Mouse (Mus musculus): ENCODE results near the gene Hgd. TPM values are rescaled to one million over a fixed set of nuclear protein-coding genes. Genes with fewer than 3 reads are reported as not detected.

The Hgd gene
- polyA plus RNA-seq (2015; fragmentation: Nextera tagmentation; extraction: Ambion mirVana), result 2.1 TPM in 2 replicates

DNA sequence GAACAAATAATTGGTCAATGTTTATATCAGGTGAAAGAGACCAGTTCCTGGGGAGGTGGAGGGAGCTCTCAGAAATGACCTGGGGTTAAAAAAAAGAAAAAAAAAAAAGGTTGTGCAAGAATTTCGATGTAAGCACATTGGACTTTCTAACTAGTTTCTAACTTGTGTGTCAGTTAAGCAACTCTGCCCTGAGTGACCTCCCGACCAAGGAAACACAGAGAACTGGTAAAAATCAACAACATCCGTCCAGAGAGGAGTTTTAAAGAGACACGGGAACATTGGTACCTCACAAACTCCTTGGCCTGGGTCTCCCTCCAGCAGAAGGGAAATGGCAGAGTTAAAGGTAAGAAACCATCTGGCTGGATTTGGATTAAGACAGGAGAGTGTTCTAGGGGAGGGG lies at the start of gene Hgd:
Gene Hgd, plus strand, starts transcription at position 160 of the 400 bp plus-strand sequence.
- no peaks in the 10 kb centered on the region for H3K36me3 ChIP-seq (ENCODE audit: control insufficient read depth, insufficient read depth, low read length)
- no peaks in the 10 kb centered on the region for H3K27me3 ChIP-seq (ENCODE audit: control insufficient read depth, insufficient read depth, low read length)
- 48% methylated on average over 4 of the region's 4 CpGs for WGBS
- no peak within 1 kb of the TSS for H3K27ac ChIP-seq (ENCODE audit: low read length)
- no peak within 1 kb of the TSS for H3K9ac ChIP-seq (ENCODE audit: low read length)
- no peaks in the 10 kb centered on the region for H3K9me3 ChIP-seq (replicated peaks; ENCODE audit: control insufficient read depth, low read length)
- H3K4me3 ChIP-seq (replicated peaks; ENCODE audit: low read length), result no peak within 1 kb of the TSS
- ATAC-seq (ENCODE audit: insufficient read depth, low FRiP score), result no peak
- H3K4me2 ChIP-seq (ENCODE audit: low read depth, low read length), result no peak within 1 kb of the TSS
- no peaks in the 10 kb centered on the region for H3K4me1 ChIP-seq (ENCODE audit: control insufficient read depth, insufficient read depth, low read length)

- Histone ChIP-seq H3K4me3 (replicated peaks; ENCODE audit: low read length) (no peak overlapping the region), H3K27me3 (ENCODE audit: control insufficient read depth, insufficient read depth, low read length) (no peaks in the 10 kb centered on the region), H3K9ac (ENCODE audit: low read length) (no peak overlapping the region), H3K36me3 (ENCODE audit: control insufficient read depth, insufficient read depth, low read length) (0 out of 2 replicates have a peak, but pooled peaks cover 2% of the 10 kb centered on the region), H3K4me1 (ENCODE audit: control insufficient read depth, insufficient read depth, low read length) (no peaks in the 10 kb centered on the region), H3K4me2 (ENCODE audit: low read depth, low read length) (no peak overlapping the region), H3K27ac (ENCODE audit: low read length) (no peak overlapping the region), H3K9me3 (replicated peaks; ENCODE audit: control insufficient read depth, low read length) (no peaks in the 10 kb centered on the region)
- WGBS, result 87% methylated on average over 6 of the region's 6 CpGs
- no peak for ATAC-seq (ENCODE audit: insufficient read depth, low FRiP score)
These were observed 49.8 kb upstream of the Hgd start for GRCm38 (mm10) chr16:37530170-37530569.

- no peaks in the 10 kb centered on the region for H3K4me1 ChIP-seq (ENCODE audit: control insufficient read depth, insufficient read depth, low read length)
- no peaks in the 10 kb centered on the region for H3K9me3 ChIP-seq (replicated peaks; ENCODE audit: control insufficient read depth, low read length)
- H3K36me3 ChIP-seq (ENCODE audit: control insufficient read depth, insufficient read depth, low read length), result 0 out of 2 replicates have a peak, but pooled peaks cover 3% of the 10 kb centered on the region
- no peak for ATAC-seq (ENCODE audit: insufficient read depth, low FRiP score)
- H3K4me2 ChIP-seq (ENCODE audit: low read depth, low read length), result no peak overlapping the region
- no peak overlapping the region for H3K27ac ChIP-seq (ENCODE audit: low read length)
- H3K9ac ChIP-seq (ENCODE audit: low read length), result no peak overlapping the region
- 82% methylated on average over 1 of the region's 1 CpGs for WGBS
- H3K27me3 ChIP-seq (ENCODE audit: control insufficient read depth, insufficient read depth, low read length), result no peaks in the 10 kb centered on the region
- no peak overlapping the region for H3K4me3 ChIP-seq (replicated peaks; ENCODE audit: low read length)
These were observed 47.9 kb upstream of the Hgd start for GRCm38 (mm10) chr16:37532046-37532445.

DNA sequence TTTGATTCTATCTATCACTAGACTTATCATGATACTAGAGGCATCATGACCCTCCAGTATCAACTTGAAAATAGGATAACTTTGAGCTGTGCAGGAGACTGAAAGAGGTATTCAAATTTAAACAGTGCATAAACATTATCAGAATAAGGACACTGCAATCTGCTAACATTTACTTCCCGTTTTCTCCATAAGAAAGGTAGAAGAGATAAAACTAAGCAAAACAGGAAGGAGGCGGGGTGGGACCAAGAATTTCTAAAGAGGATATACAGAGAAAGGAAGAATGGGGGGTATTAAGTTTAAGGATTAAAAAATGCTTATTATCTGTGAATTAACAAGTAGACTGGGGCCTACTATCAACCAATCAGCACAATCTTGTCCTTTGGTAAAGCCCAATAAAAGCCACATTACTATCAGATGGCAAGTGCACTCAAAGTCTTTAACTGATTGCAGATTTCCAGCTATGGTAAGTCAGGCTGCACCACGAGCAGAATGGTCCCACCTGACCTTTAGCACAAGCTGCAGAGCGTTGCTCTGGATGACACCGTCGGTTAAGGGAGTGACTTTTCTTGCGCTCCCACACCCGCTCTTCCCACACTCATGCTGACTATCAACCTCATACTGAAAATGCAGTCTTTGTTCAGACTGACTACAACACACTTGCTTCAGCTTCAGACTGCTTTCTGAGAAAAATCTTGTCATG lies 46.4 kb upstream of the Hgd start:
- Histone ChIP-seq H3K4me1 (ENCODE audit: control insufficient read depth, insufficient read depth, low read length) (peaks cover 5% of the 10 kb centered on the region; the same call in 1 of the 2 replicates), H3K9ac (ENCODE audit: low read length) (no peak overlapping the region; the same call in 1 of the 2 replicates), H3K9me3 (replicated peaks; ENCODE audit: control insufficient read depth, low read length) (no peaks in the 10 kb centered on the region), H3K4me3 (replicated peaks; ENCODE audit: low read length) (no peak overlapping the region), H3K4me2 (ENCODE audit: low read depth, low read length) (no peak overlapping the region), H3K36me3 (ENCODE audit: control insufficient read depth, insufficient read depth, low read length) (0 out of 2 replicates have a peak, but pooled peaks cover 3% of the 10 kb centered on the region), H3K27me3 (ENCODE audit: control insufficient read depth, insufficient read depth, low read length) (no peaks in the 10 kb centered on the region), H3K27ac (ENCODE audit: low read length) (no peak overlapping the region)
- no peak for ATAC-seq (ENCODE audit: insufficient read depth, low FRiP score)
- 82% methylated on average over 8 of the region's 8 CpGs for WGBS

DNA sequence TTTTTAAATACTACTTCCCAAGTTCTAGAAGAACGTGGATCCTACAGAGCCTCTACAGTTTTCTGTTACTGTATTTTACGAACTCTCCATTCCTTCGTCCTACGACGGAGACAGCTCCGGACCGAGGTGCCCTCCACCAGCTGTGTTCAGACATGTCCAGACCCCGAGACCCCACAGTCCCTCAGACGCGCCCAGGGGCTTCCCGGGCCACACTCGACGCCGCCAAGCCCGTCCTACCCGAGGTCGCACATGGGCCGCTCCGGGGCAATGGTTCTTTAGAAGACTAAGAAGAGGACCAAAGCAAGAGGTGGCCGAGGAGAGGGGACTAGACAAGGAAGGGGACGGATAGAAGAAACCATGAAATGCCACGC lies 40.7 kb upstream of the Hgd start:
- Histone ChIP-seq H3K4me2 (ENCODE audit: low read depth, low read length) (peak overlapping the region; percentile 72), H3K27ac (ENCODE audit: low read length) (peak overlapping the region; percentile 64), H3K4me1 (ENCODE audit: control insufficient read depth, insufficient read depth, low read length) (peaks cover 10% of the 10 kb centered on the region; the same call in 1 of the 2 replicates), H3K4me3 (replicated peaks; ENCODE audit: low read length) (peak overlapping the region; percentile 78), H3K9ac (ENCODE audit: low read length) (peak overlapping the region; percentile 92), H3K27me3 (ENCODE audit: control insufficient read depth, insufficient read depth, low read length) (no peaks in the 10 kb centered on the region), H3K9me3 (replicated peaks; ENCODE audit: control insufficient read depth, low read length) (no peaks in the 10 kb centered on the region), H3K36me3 (ENCODE audit: control insufficient read depth, insufficient read depth, low read length) (0 out of 2 replicates have a peak, but pooled peaks cover 3% of the 10 kb centered on the region)
- WGBS, result under 1% methylated on average over 22 of the region's 22 CpGs
- peak; percentile 22 for ATAC-seq (ENCODE audit: insufficient read depth, low FRiP score)

DNA sequence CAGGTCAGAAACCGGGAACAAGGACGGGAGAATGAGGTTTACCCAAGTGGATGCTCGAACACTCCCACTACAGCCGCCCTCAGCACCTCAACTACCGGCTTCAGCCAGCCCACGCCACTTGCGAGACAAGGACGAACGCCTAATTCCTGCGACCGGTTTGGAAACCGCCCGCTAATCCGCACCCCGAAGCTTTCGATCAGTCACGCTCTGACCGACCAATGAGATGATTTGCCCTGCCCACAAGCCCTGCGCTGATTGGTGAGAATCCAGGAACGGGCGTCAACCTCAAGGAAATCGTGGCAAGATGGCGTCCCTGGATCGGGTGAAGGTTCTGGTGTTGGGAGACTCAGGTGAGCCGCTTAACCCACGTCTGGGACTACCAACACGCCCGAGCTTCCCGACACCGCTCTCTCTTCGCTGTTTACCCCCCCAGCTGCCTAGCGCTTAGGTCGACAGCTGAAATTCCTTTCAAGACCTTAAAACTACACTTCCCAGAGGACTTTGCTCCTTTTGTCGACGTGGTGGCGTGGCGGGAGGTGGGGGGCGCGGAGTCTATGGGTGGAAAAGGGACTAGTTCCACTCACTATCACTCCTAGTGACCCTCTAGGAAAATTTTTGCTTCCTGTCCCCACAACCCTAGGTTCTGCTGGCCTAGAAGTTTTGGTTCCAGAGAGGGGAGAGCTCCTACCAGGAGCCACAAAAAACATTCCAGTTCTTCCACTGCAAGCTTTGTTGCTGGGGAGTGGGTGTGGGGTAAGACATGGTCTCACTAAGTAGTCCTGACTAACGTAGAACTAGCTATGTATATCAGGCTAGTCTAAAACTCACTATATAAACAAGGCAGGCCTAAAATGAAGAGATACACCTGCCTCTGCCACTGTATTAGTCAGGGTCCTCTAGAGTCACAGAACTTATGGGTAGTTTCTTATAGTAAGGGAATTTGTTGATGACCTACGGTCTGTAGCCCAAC lies 40.1 kb upstream of the Hgd start, which contains the start of the genes Gtf2e1 and Rabl3:
Gene Gtf2e1, minus strand, starts transcription at position 179 of the 970 bp plus-strand sequence.
Gene Rabl3, plus strand, starts transcription at position 275 of the 970 bp plus-strand sequence.
- H3K9ac ChIP-seq (ENCODE audit: low read length), result peak within 1 kb of the TSS; percentile 92
- ATAC-seq (ENCODE audit: insufficient read depth, low FRiP score), result peak; percentile 100
- peak within 1 kb of the TSS; percentile 72 for H3K4me2 ChIP-seq (ENCODE audit: low read depth, low read length)
- 0 out of 2 replicates have a peak, but pooled peaks cover 3% of the 10 kb centered on the region for H3K36me3 ChIP-seq (ENCODE audit: control insufficient read depth, insufficient read depth, low read length)
- H3K4me1 ChIP-seq (ENCODE audit: control insufficient read depth, insufficient read depth, low read length), result peaks cover 10% of the 10 kb centered on the region; the same call in 1 of the 2 replicates
- WGBS, result 1% methylated on average over 41 of the region's 41 CpGs
- H3K4me3 ChIP-seq (replicated peaks; ENCODE audit: low read length), result peak within 1 kb of the TSS; percentile 78
- H3K27ac ChIP-seq (ENCODE audit: low read length), result peak within 1 kb of the TSS; percentile 89
- no peaks in the 10 kb centered on the region for H3K27me3 ChIP-seq (ENCODE audit: control insufficient read depth, insufficient read depth, low read length)
- H3K9me3 ChIP-seq (replicated peaks; ENCODE audit: control insufficient read depth, low read length), result no peaks in the 10 kb centered on the region

DNA sequence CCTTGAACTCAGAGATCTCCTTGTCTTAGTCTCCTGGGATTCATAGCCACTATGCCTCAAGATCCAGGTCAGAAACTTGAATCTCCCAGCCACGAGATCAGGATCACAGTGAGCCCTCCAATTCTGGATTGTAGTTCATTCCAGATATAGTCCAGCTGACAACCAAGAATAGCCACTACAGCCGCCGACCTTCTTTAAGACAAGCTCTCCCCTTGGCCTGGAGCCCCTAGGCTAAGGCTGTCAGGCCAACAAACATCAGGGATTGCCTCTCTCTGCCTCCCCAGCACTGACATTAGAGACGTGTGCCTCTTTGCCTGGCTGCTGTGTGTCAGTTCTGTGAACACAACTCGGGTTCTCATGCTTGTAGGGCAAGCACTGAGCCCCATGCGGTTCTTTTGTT lies 39.2 kb upstream of the Hgd start:
- Histone ChIP-seq H3K4me3 (replicated peaks; ENCODE audit: low read length) (no peak overlapping the region), H3K9me3 (replicated peaks; ENCODE audit: control insufficient read depth, low read length) (no peaks in the 10 kb centered on the region), H3K4me2 (ENCODE audit: low read depth, low read length) (peak overlapping the region; percentile 62), H3K36me3 (ENCODE audit: control insufficient read depth, insufficient read depth, low read length) (no peaks in the 10 kb centered on the region), H3K27me3 (ENCODE audit: control insufficient read depth, insufficient read depth, low read length) (no peaks in the 10 kb centered on the region), H3K27ac (ENCODE audit: low read length) (no peak overlapping the region), H3K9ac (ENCODE audit: low read length) (peak overlapping the region; percentile 88), H3K4me1 (ENCODE audit: control insufficient read depth, insufficient read depth, low read length) (peaks cover 10% of the 10 kb centered on the region; the same call in 1 of the 2 replicates)
- no peak for ATAC-seq (ENCODE audit: insufficient read depth, low FRiP score)
- 82% methylated on average over 6 of the region's 6 CpGs for WGBS

- Histone ChIP-seq H3K9ac (ENCODE audit: low read length) (no peak overlapping the region), H3K27me3 (ENCODE audit: control insufficient read depth, insufficient read depth, low read length) (no peaks in the 10 kb centered on the region), H3K9me3 (replicated peaks; ENCODE audit: control insufficient read depth, low read length) (no peaks in the 10 kb centered on the region), H3K36me3 (ENCODE audit: control insufficient read depth, insufficient read depth, low read length) (no peaks in the 10 kb centered on the region), H3K27ac (ENCODE audit: low read length) (no peak overlapping the region), H3K4me2 (ENCODE audit: low read depth, low read length) (no peak overlapping the region), H3K4me1 (ENCODE audit: control insufficient read depth, insufficient read depth, low read length) (peaks cover 4% of the 10 kb centered on the region; the same call in 1 of the 2 replicates), H3K4me3 (replicated peaks; ENCODE audit: low read length) (no peak overlapping the region)
- WGBS, result 75% methylated on average over 5 of the region's 5 CpGs
- no peak for ATAC-seq (ENCODE audit: insufficient read depth, low FRiP score)
These were observed 33.6 kb upstream of the Hgd start for GRCm38 (mm10) chr16:37546312-37546711.
